Mouse (Mus musculus): ENCODE measurements around the gene Slx4. TPM values are rescaled to one million over a fixed set of nuclear protein-coding genes. Genes with fewer than 3 reads are reported as not detected.

Gene Slx4
- 15.1 and 16.6 TPM in 2 replicates for polyA plus RNA-seq (2015; fragmentation: Nextera tagmentation; extraction: Ambion mirVana)

DNA sequence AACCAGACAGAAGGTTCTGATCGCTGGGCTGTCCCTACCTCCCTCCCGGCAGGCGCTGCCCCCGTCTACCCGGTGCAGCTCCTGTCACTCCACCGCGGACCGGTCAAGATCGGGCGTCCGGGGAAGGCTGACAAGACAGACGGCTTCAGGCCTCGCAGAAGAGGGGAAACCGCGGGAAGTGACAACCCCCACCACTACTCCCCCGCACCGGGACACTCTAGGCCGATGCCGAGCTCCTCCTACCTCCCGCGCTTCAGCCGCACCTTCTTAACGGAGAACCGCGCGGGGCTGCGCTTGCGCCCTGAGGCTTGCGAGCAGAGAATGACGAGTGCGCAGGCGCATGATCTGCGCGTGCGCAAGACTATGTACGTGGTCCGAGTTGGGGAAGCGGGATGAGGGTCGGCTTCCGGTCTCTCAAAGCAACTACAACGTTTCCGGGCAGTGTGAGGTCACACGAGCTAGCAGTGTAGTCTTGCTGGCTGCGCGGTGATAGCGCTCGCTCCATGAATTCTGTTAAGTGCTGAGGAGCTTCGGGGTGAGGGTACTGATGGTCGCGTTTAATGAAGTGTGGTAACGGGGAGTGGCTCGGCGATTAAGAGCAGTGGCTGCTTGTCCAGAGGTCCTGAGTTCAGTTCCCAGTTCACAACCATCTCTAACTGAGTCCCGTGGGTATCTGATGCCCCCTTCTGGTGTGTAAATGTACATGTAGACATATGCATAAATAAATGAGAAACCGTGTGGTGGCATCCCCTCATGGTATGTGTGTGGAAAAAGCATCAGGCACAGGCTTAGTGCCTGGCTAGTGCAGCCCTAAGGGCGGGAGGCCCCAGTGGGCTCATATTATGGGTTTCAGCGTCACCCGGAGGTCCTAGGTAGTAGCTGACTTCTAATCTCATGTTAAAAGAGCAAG lies at the start of gene Slx4:
Gene Slx4 (minus strand): TSS at position 282 of the 910 bp plus-strand sequence.

DNA sequence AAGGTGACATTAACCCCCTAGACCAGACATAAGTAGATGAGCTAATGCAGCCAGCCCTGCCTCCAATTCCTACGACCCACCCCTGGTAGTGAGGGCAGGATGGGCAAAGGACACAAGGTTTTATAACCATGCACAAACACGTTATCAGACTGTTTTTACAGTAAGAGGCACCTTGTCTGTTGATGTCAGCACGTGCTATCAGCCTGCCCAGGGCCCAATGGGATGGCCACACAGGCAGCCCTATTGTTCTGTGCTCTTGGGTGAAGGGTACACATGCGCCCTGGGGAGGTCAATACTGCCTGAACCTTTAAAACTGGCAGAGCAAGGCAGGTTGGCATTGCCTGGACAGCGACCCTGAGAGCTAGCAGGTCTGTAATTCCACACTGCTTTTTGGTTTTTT lies 33.2 kb upstream of the Slx4 start, which contains the start of gene Dnase1:
Gene Dnase1 (plus strand): TSS at position 136 of the 400 bp plus-strand sequence.

GRCm38 (mm10) chr16:3976251-3976671 lies 27.3 kb downstream of the Slx4 start, which contains the start of gene Nlrc3:
Gene Nlrc3, minus strand, starts transcription at chr16:3976632.

Other genes with a start within 250 kb of the Slx4 start
- not detected in 2 replicates for gene Olfr15, start 172.9 kb downstream of the Slx4 start, polyA plus RNA-seq (2015; fragmentation: Nextera tagmentation; extraction: Ambion mirVana)
- 1.4 TPM in 2 replicates for gene Zfp174, start 156.5 kb downstream of the Slx4 start, polyA plus RNA-seq (2015; fragmentation: Nextera tagmentation; extraction: Ambion mirVana)
- gene Naa60, start 131.4 kb downstream of the Slx4 start, polyA plus RNA-seq (2015; fragmentation: Nextera tagmentation; extraction: Ambion mirVana): 84.0 and 93.7 TPM in 2 replicates
- gene Zfp597, start 119.2 kb downstream of the Slx4 start, polyA plus RNA-seq (2015; fragmentation: Nextera tagmentation; extraction: Ambion mirVana): 9.1 and 9.5 TPM in 2 replicates
- gene Gm20695, start 119.1 kb downstream of the Slx4 start, polyA plus RNA-seq (2015; fragmentation: Nextera tagmentation; extraction: Ambion mirVana): 3.0 and 6.1 TPM in 2 replicates
- gene 1700037C18Rik, start 95.1 kb downstream of the Slx4 start, polyA plus RNA-seq (2015; fragmentation: Nextera tagmentation; extraction: Ambion mirVana): 12.0 and 12.7 TPM in 2 replicates
- 43.7 and 47.0 TPM in 2 replicates for gene Cluap1, start 95.0 kb downstream of the Slx4 start, polyA plus RNA-seq (2015; fragmentation: Nextera tagmentation; extraction: Ambion mirVana)
- 0.50 and 0.52 TPM in 2 replicates for gene Nlrc3, start 27.1 kb downstream of the Slx4 start, polyA plus RNA-seq (2015; fragmentation: Nextera tagmentation; extraction: Ambion mirVana)
- gene Dnase1, start 33.2 kb upstream of the Slx4 start, polyA plus RNA-seq (2015; fragmentation: Nextera tagmentation; extraction: Ambion mirVana): 2.1 and 3.4 TPM in 2 replicates
- 46.9 and 50.5 TPM in 2 replicates for gene Trap1, start 74.1 kb upstream of the Slx4 start, polyA plus RNA-seq (2015; fragmentation: Nextera tagmentation; extraction: Ambion mirVana)
- gene Crebbp, start 210.2 kb upstream of the Slx4 start, polyA plus RNA-seq (2015; fragmentation: Nextera tagmentation; extraction: Ambion mirVana): 32.6 and 36.7 TPM in 2 replicates

Data from neural tube, postnatal 0 days (tissue).